Mouse (Mus musculus) lung, adult 18-20 months (tissue): ENCODE measurements around the gene Ern1.

Experiments used
- DNase-seq, 2 experiments: peaks; one replicate each; pipeline ENCODE4 v3.0.0; 2022; ENCODE audit warnings: mixed read lengths in 2 of 2

Gene Ern1

GRCm38 (mm10) chr11:106487733-106488115 lies at the start of gene Ern1:
Gene Ern1 (minus strand): TSS chr11:106487852.
- DNase-seq = peak; percentile 94 to 95

DNA sequence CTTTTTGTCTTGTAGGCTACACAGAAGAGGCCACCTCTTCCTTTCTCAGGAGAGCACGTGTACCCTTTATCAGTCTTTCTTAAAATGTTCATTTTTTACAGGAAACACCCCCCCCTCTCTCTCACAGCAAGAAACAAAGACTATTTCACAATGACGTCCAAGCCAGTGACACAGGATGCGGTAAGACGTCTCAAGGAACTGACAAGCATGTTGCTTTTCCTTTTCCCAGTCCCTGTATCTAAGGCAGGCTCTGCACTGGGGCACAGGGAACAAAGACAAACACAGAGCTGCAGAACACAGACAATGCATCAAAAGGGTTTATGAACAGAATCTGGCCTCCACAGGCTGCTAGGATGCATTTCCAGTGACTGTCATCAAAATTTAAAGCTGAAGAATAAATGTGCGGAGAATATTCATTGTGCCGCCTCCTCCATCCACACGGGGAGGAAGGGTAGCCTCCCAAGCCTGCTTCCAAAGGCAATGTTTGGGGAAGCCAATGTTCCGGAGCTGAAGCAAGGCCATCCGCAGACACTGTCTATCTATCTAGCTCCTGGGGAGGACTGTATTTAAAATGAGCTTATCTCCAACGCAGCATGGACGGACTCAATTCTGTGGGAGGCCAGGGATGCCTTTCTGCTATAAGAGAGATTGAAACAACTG lies 48.7 kb upstream of the Ern1 start:
- no peak for DNase-seq

DNA sequence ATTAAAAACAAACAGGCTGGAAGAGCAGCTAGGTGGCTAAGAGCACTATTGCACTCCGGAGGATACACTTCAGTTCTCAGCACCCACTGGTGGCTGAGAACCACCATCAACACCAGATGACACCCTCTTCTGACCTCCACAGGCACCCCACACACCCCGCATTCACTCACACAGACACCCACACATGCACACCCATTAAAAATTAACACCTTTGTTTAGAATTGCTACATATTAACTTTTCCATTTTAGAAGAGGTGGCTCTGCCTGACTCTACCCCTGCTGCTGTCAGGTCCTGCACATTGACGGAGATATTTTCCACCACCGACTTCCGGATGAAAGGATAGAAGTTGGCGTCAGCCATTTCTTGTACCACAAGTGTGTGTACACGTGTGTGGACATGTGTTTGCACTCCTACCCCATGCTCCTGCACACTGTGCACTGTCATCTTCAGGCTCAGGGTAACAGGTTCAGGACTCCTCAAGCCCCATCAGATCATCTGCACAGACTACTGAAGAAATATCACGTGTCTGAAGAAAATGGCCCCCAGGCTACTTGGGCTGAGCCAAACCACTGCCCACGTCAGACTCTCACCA lies 48.1 kb upstream of the Ern1 start:
- DNase-seq = no peak

DNA sequence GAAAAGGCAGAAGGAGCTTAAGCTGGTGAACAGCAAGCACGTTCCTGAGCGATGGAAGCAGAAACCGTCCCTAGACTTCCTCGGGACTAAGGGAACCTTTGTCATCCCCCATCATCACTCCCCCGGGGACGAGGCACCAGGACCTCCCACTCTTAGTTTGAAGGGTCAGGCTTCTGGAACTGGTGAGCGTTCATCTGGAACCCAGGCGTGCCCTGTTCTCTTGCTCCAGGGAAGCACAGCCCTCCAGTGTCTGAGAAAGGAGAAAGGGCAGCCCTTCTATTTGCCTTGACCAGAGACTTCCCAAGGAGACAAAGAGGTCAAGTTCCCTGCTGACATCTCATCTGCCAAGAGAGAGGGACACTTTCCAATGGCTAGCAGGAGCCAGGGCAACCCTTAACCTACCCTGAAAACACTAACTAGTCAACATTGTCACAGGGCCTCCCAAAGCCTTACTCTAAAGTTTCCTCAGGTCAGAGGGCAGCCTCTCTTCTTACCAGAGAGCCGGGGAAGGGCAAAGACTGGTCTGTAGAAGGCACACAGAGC lies 44.7 kb upstream of the Ern1 start:
- DNase-seq = no peak

DNA sequence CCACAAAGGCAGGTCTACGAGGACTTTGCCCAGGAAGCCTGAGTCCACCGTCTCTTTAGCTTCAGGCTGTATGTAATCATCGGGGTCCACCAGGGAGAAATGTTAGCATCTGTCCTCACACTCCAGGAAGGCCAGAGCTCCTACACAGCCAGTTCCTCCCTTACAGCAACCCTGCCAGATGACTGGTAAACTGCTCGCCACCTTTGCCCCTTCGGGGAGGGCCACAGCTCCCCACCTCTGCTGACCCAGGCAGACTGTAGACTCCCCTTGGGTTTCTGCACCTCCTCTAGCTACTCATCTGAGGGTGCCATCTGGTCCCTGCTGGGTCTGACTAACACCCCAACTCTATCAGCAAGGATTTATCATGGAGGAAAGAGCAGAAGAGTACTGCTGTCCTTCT lies 42.1 kb upstream of the Ern1 start:
- DNase-seq = no peak

GRCm38 (mm10) chr11:106529113-106529512 lies 41.5 kb upstream of the Ern1 start:
- no peak for DNase-seq

DNA sequence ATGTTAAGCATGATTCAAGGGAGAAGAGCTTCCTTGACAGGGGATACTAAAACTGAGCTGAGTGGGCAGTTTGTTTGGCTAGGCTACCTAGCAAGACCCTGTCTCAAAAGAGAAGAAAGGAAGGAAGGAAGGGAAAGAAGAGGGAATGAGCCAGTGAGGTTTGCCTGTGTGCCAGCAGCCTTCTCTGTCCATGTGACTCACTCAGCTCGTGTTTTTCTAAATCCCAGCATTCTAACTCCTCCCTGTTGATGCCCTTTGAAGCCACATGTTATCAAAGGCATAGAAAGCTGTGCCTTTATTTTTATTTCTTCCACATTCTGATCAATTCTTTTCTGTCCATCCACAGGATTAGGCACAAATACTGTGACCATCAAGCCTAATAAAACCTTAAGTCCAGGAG lies 40.3 kb upstream of the Ern1 start:
- DNase-seq = no peak

- no peak for DNase-seq
These were observed 39.6 kb upstream of the Ern1 start for GRCm38 (mm10) chr11:106527147-106527821.

DNA sequence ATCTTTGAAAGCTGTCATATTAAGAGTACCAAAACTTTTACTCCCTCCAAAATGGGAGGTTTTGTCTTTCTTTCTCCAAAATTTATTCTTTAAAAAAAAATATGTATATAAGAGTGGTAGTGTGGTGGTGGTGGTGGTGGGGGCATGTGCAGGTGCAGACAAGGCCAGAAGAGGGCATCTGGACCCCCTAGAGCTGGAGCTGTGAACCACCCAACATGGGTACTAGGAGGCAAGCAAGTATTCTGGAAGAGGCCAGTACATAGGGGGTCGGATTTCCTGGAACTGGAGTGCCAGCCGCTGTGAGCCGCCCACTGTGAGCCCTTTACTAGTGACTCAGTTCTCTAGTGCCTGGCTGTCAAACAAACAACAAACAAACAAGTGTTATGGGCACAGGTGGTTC lies 34.9 kb upstream of the Ern1 start:
- no peak for DNase-seq

GRCm38 (mm10) chr11:106521612-106522011 lies 34.0 kb upstream of the Ern1 start:
- no peak for DNase-seq

- DNase-seq = no peak
These were observed 32.8 kb upstream of the Ern1 start for GRCm38 (mm10) chr11:106520404-106520803.

GRCm38 (mm10) chr11:106519519-106519918 lies 31.9 kb upstream of the Ern1 start:
- no peak for DNase-seq

DNA sequence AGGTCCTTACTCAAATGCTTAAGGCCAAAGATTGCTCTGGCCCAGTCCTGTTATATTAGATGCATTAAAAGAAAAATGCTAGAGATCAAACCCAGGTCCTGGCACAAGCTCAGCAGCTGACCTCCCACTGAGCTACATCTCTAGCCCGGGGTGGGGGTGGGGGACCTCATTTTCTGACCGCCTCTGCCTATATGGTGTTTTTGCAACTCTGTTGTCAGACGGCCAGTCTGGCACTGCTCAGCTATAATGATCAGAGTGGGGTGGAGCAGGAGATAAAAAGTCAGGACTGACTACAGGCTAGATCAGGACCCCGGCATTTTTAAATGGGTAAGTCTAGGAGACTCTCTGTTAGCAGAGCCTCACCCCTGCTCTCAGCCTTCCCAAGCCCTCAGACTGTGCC lies 30.7 kb upstream of the Ern1 start:
- DNase-seq = no peak

DNA sequence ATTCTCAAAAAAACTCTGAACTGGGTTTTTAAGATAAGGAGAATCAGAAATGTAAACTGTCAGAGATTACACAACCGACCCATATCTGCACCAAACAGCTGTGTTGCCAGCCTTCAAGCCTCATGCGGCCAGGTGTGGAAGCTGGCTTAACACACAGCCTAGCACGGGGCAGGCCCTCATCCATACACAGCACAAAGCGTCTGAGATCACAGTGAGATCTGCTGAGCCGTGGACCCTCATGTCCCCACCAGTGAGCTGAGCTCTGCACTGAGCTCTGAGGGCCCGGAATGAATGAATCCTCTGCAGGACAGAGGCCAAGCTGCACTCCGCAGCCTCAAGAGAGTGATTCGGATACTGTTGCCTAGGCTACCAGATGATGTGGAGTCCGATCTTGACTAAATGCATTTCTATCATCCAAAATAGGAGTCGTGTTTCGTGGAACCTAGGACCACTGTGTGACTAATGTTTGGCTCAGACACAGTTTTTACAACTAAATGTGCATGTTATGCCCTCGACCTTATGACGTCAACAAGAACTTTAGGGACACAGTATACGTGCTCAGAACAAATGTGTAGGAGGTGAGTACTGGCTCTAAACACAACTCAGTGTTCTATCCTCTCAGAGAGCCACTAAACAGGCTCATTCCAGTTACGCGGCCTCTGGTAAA lies 27.6 kb upstream of the Ern1 start:
- DNase-seq = no peak

DNA sequence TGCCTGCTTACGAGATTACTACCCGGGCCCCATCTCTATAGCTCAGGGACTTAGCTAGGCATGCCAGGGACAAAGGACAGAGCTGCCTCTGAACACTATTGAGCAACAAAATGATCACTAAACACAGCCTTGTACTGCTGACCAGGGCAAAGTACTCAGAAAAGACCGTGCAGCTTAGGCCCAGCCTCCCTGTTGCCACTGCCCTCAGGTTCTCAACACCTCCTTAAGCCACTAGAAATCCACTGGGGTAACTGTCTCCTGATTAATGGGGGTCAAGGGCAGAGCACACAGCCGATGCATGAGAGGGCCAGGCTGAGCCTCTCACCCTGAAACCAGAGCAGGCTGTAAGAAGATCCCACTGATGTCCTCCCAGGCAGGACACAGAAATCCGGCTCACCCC lies 26.8 kb upstream of the Ern1 start:
- no peak for DNase-seq

DNA sequence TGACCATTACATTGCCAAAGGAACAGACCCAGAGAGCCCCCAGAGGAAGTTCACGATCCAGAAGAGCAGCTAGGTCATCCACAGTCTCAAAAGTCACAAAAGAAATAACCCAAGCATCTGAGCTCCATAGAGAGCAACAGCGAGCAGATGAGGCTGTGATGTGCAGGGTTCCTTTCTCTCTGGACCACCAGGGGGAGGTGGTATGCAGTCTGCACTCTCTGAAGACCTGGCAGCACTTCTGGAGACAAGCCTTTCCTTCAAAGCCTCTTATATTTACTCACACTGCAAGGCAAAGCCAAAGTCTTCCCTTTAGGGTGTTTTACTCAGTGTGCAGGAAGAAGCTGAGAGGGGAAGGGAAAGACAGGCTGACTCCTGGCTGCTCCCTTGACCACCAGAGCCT lies 25.5 kb upstream of the Ern1 start:
- DNase-seq = peak; percentile 42 to 59

GRCm38 (mm10) chr11:106512006-106512390 lies 24.3 kb upstream of the Ern1 start:
- no peak for DNase-seq

DNA sequence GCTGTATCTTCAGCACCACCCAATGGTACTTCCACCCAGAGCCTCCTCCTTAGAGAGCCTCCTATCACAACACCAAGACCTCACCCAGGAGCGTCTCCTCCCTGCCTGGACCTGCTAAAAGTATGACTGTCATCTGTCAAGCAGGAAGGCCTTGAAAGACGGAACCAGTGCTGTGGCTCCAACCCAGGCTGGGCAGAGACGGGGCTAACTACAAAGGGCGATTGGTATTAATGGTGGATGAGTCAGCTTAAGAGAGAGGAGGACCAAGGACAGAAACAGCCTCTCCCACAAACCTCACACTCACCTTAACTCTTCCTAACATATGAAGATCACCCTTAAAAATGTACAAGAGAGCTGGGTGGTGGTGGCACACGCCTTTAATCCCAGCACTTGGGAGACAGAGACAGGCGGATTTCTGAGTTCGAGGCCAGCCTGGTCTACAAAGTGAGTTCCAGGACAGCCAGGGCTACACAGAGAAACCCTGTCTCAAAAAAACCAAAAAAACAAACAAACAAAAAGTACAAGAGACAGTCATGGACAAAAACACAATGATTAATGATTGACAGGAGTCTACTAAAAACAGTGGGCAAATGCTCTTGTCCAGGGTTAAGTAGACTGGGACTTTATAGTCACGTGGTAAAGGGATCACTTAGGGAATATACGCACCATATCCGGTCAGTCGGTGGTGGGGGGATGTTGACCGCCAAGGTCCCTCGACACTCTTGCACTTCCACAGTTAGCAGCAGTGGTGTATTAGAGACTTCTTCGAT lies 23.8 kb upstream of the Ern1 start:
- no peak for DNase-seq

GRCm38 (mm10) chr11:106507638-106508037 lies 20.0 kb upstream of the Ern1 start:
- no peak for DNase-seq

- no peak for DNase-seq
These were observed 18.6 kb upstream of the Ern1 start for GRCm38 (mm10) chr11:106506211-106506610.

DNA sequence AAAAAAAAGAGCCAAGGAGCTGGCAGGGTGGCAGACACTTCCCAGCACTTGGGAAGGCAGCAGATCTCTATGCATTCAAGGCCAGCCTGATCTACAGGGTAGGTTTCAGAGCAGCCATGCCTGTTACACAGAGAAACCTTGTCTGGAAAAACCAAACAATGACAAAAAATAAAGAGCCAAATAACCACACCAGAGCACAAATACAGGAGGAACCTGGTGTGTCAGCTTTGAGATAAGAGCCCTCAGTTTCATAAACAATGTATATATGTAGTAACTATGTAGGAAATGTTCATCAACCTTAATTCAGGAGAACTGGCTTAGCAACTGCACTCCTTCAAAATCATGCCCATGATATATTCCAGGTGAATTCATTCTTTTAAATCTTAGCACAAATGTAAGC lies 16.5 kb upstream of the Ern1 start:
- DNase-seq = no peak

DNA sequence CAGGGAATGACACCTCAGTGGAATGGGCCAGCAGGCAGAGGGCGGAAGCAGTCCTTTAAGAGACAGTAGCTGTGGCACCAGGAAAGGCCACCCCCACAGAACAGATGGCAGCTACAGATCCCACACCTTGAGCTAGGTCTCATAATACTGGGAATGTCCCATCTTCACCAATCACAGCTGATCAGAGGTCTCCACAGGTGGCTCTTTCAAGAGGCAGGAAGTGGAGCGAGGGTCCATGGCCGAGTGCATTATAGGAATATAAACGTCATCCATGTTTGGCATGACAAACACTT lies 15.7 kb upstream of the Ern1 start:
- no peak for DNase-seq
